Mouse (Mus musculus) embryo, embryonic 10.5 days (tissue): ENCODE measurements around the gene Zdhhc7.

Source experiments
- DNase-seq: peaks from one replicate; pipeline ENCODE4 v3.0.0-alpha.2; 2015; ENCODE audit warnings: low spot score

Zdhhc7 gene

GRCm38 (mm10) chr8:120113758-120114255, 12.5 kb upstream of the Zdhhc7 start, which contains the start of gene 6430548M08Rik:
Gene 6430548M08Rik (plus strand): TSS chr8:120114152.
- DNase-seq = peak; percentile 100

GRCm38 (mm10) chr8:120113306-120113705, 12.0 kb upstream of the Zdhhc7 start:
- DNase-seq = peak; percentile 63

- DNase-seq = no peak
Measured at GRCm38 (mm10) chr8:120112535-120112934, 11.3 kb upstream of the Zdhhc7 start.

DNA sequence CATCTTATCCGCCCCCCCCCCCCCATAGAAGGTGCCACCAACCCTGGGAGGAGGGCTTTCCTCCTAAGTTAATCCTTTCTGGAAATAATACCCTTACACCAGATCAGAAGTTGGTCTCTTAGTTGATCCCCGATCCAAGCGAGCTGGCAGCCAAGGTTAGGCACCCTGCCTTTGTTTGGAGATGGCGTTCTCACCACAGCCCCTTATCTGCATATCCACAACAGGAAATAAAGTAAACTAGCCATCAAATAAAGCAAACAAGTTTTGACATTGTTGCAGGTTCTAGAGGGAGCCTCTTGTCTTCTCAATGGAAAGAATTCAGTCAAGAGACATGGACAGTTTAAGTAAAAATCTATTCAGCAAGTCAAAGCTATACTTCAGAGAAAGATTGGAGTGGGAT, 10.1 kb upstream of the Zdhhc7 start:
- no peak for DNase-seq

DNA sequence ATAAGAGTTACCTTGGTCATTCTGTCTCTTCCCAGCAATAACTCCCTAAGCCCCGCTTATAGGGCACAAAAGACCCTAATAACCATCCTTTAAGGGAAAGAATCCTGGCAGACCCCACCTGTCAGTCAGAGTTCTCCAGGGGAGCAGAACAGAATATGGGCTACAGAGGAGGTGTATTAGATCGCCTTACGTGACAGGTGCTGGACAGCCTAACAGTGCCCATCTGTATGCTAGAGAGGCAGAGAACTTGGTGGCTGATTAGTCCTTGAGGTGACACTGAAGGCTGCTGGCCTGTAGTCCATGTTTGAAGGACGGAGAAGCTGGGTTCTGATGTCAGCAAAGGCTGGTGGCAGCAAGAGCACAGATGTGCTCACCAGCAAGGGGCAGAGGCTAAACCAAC, 9.7 kb upstream of the Zdhhc7 start:
- DNase-seq = no peak

GRCm38 (mm10) chr8:120109149-120109548, 7.9 kb upstream of the Zdhhc7 start:
- DNase-seq = no peak

DNA sequence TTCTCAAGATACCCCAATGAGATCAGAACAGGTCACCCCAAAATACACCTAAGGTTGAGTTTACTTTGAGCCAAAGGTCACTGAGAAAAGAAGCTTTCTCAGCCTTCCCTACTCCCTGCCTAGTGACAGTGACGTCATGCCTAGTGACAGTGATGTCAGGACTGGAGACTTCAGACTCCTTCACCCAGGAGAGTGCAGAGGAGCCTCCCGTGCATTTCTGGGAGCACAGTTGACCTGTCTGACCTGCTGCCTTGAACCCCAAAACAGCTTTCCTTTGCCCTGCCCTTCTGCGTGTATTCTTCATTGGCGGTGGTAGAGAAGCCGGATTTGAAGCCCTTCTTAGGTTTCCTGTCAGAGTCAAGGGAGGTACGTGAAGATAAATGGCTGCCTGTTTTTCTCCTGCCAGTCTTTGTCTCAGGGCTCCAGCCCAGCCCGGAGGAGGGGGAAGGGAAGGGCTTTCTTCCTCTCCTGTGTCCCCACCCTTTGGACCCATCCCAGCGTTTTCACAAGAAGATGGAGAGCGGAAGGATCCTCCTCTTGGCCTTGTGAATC, 3.5 kb upstream of the Zdhhc7 start:
- DNase-seq = no peak

- no peak for DNase-seq
Measured at GRCm38 (mm10) chr8:120103916-120104315, 2.6 kb upstream of the Zdhhc7 start.

GRCm38 (mm10) chr8:120100388-120101067, 754 bp downstream of the Zdhhc7 start:
- DNase-seq = no peak

DNA sequence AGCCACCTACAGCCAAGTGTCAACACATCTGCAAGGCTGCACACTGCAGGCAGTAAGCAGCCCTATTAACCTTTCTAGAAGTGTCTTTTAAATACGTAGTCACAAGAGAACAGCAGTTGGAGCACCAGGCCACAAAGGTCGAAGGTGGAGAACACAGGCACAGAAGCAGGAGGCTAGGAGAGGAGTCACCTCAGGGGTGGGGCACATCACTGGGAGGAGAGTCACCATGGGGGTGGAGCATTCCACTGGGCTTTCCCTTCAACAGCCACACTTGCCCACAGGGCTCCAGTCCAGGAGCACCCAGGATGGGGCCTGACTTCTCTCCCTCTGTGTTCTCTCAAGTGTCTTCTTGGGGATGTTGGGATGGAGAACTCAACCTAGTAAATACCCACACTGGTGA, 4.8 kb downstream of the Zdhhc7 start:
- DNase-seq = no peak

DNA sequence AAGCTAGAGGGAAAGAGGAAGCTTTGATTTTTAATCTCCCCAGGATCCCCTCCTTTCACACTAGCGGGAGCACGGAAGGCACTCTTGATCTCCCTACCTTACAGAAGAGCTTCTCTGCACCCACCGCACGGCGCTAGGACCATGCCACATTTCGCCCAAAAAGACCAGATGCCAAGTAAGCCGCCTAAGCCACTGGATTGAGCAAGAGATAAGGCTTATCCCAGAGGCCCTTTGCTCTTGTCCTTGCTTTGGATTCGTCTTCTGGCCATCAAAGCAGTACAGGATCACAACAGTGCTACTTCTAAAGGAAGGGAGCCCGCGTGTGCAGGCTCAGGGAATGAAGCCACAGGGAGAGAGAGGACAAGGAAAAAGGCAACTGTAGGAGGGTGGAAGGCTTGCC, 6.5 kb downstream of the Zdhhc7 start:
- no peak for DNase-seq

DNA sequence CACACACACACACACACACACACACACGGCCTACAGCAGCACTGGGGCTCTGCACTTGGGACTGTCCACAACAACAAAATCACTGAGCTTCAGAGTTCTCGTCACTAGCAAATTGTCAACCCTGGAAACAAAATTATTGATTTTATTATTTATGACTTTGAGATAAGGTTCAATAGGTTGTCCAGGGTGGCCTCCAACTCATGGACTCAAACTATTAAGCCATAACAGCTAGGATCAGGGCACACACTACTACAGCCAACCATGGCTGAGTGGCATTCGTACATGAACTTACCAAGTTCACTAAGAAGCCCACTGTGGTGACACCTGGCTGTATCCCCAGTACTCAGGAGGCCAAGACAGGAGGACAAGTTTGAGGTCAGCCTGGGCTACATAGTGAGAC, 8.2 kb downstream of the Zdhhc7 start:
- no peak for DNase-seq

DNA sequence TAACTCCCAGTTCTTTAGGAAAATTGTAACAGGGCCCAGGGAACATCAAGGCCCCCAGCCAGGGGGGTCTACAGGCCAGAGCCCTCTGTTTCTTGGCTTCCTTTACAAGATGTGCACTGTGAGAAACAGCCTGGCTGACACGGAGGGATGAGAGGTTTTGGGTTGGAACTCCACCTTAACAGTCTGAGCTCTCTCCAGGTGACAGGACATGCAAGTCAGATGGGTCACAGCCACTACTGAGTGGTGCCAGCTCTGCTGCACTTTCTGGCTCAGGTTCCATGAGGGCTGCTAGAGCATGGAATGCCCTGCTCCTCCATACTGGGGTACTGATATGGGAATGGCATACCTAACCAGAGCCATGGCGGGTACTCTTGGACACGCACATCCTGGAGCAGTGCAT, 10.2 kb downstream of the Zdhhc7 start:
- DNase-seq = no peak

GRCm38 (mm10) chr8:120089511-120089910, 11.8 kb downstream of the Zdhhc7 start:
- DNase-seq = no peak

DNA sequence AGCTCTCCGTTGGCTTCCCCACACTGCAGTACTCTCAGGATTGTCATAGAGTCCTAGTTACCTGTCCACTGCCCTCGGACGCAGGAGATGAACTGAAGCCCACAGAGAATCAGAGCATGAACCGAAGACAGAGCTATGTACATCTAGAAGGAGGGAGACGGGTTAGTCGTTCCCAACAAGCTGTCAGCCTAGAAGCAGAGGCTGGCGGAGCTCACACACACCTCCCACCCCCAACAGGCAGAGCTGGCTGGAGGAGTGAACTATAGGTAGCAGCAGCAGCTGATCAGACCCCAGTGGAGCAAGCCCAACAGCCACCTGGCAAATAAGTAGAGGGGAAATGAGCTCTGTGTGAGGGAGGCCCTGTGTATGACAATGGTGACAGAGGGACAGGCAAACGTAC, 16.5 kb downstream of the Zdhhc7 start:
- no peak for DNase-seq

DNA sequence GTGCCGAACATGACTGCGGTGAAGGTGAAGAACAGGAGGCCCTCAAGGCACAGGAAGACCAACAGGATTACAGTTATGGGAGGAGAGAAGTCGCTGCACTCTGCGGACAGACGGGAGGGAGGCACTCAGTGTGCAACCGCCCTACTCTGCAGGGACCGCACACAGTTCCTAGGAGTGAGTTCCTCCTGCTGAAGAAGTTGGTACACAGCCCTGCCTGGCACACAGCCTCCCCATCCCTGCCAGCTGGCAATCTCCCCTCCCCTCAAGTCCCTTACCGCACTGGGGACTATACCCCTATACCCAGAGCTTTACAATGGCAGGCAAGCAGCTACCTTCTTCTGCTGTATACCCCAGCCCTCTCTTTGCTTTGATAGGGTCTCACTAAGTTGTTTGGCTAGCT, 18.0 kb downstream of the Zdhhc7 start:
- DNase-seq = no peak

GRCm38 (mm10) chr8:120079361-120079760, 21.9 kb downstream of the Zdhhc7 start:
- DNase-seq = no peak

DNA sequence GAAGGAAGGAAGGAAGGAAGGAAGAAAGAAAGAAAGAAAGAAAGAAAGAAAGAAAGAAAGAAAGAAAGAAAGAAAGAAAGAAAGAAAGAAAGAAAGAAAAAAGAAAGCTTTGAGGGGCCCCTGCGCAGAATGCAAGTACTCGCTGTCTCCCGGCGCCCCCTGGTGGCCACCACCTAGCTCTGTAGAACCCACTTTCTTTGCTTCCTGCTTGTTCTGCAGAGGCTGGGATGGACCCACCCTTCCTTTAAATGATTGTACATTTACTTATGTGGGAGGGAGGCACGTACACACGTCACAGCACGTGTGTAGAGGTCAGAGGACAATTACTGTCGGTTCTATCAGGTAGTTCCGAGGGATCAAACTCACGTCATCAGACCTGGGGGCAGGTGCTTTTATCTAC, 23.2 kb downstream of the Zdhhc7 start:
- DNase-seq = peak; percentile 81

DNA sequence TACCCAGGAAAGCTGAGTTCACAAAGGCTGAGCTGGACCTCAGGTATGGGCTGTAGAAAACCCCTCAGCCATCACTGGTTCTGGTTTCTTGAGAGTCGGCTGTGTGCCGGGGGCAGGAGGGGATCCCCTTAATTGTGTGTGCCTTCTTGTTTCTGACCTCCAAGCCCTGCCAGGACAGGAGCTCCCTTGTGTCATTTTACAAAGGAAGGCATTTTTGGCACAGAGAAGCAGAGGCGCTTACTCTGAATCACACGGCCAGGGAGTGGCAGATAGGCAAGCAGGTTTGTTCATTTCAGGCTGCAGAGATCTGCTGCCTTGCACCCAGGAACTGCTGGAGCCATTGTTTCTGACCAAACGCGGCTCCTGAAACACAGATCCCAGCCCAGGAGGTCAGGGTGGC, 25.9 kb downstream of the Zdhhc7 start:
- DNase-seq = no peak

DNA sequence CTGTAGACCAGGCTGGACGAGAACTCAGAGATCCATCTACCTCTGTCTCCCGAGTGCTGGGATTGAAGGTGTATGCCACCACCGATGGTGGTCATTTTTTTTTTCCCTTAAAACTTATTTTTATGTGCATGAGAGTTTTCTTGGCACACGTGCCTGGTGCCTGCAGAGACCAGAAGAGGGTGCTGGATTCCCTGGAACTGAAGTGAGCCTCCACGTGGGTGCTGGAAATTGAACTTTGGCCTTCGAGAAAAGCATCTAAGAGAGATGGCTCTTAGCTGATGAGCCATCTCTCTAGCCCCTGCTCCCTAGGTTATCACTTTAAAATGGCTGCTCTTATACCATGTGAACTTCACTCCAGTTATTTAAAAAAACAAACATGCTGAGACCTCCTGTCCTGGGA, 26.8 kb downstream of the Zdhhc7 start:
- no peak for DNase-seq

- no peak for DNase-seq
Measured at GRCm38 (mm10) chr8:120072827-120073226, 28.5 kb downstream of the Zdhhc7 start.

GRCm38 (mm10) chr8:120072259-120072658, 29.0 kb downstream of the Zdhhc7 start:
- no peak for DNase-seq

DNA sequence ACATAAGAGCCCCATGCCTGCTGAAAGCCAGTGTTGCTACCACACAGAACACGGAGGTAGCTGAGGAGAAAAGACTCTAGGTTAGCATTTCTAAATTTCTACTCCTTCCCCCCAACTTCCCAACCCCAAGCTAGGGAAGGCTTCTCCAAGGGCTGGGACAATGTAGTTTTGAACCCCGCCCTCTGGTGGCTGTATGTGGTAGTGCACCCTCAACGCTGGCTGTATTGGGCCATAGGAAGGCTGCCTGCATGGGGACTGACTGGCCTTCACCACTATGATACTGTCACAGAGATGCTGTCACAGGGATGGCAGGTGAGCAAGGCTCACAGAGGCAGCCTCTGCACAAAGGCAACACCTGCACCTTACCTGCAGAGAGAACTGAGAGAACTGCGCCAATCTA, 29.6 kb downstream of the Zdhhc7 start:
- peak; percentile 91 for DNase-seq
